Mouse (Mus musculus): Measurements from ENCODE around the gene Pold4. TPM values are rescaled to one million over a fixed set of nuclear protein-coding genes. Genes with fewer than 3 reads are reported as not detected.
A peak's percentile ranks its signal among the peaks of the same experiment; 100 is the strongest.

The Pold4 gene
- total and polyA plus RNA-seq, 2 experiments, result 27.2 to 60.4 TPM

DNA sequence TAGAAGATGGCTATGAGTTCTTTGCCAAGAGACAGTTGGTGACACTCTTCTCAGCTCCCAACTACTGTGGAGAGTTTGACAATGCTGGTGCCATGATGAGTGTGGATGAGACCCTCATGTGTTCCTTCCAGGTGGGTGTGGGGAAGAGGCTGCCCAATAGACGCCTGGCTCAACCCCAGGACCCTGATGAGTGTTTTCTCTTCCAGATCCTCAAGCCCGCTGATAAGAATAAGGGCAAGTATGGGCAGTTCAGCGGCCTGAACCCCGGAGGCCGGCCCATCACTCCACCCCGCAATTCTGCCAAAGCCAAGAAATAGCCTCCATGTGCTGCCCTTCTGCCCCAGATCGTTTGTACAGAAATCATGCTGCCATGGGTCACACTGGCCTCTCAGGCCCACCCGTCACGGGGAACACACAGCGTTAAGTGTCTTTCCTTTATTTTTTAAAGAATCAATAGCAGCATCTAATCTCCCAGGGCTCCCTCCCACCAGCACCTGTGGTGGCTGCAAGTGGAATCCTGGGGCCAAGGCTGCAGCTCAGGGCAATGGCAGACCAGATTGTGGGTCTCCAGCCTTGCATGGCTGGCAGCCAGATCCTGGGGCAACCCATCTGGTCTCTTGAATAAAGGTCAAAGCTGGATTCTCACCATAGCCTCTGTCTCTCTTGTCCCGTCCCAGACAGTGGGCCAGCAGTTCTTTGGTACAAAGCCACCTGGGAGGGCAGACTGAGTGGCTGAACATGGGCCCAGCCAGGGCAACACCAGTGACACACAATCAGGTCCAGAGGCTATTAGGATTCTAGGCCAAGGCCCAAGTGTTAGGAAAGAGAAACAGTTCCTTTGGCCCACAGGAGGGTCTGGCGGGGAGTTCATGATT is 36.7 kb upstream of the Pold4 start:
- peak; percentile 94 for DNase-seq (ENCODE audit: extremely low read depth, low read depth, low spot score)
- 25% methylated on average over 12 of the region's 12 CpGs for WGBS
- Histone ChIP-seq H3K27me3 (ENCODE audit: control insufficient read depth, insufficient read depth, low read length) (no peaks in the 10 kb centered on the region), H3K4me3 (ENCODE audit: insufficient read depth, low read depth, low read length) (no peak overlapping the region), H3K4me1 (ENCODE audit: control insufficient read depth, insufficient read depth, low read length) (peaks cover 33% of the 10 kb centered on the region), H3K79me2 (ENCODE audit: control insufficient read depth, insufficient read depth, low read length) (peaks cover 14% of the 10 kb centered on the region), H3K9ac (ENCODE audit: low read depth, low read length) (no peak overlapping the region), H3K27ac (replicated peaks; ENCODE audit: insufficient read depth, low read depth, low read length) (peak overlapping the region; percentile 20), H3K36me3 (ENCODE audit: control insufficient read depth, insufficient read depth, low read length) (peaks cover 6% of the 10 kb centered on the region; the same call in 1 of the 2 replicates)
- TF ChIP-seq POLR2A (IDR thresholded peaks at IDR 0.05; ENCODE audit: extremely low read depth, insufficient read depth, low read length) (no peak), CTCF (IDR thresholded peaks at IDR 0.05; ENCODE audit: low read depth, low read length) (no peak)

DNA sequence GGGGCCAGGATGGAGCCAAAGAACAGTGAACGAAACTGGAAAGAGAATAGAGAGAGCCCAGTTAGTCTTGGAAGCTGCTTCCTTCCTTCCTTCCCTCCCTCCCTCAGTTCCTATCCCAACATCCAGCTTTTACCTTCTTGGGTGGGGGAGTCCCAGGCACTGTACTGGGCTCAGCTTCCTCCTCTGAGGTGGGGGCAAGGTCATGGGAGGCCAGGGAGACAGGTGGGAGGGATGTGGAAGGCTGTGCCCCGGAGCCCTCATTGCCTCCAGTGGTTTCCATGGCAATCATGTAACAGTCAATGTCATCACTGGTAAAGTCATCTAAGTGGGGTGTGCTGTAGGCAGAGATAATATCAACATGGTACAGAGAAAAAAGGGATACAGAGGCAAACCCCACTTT is 35.7 kb upstream of the Pold4 start:
- no peak overlapping the region for H3K9ac ChIP-seq (ENCODE audit: low read depth, low read length)
- DNase-seq (ENCODE audit: extremely low read depth, low read depth, low spot score), result no peak
- H3K4me3 ChIP-seq (ENCODE audit: insufficient read depth, low read depth, low read length), result no peak overlapping the region
- H3K27me3 ChIP-seq (ENCODE audit: control insufficient read depth, insufficient read depth, low read length), result no peaks in the 10 kb centered on the region
- H3K4me1 ChIP-seq (ENCODE audit: control insufficient read depth, insufficient read depth, low read length), result peaks cover 37% of the 10 kb centered on the region
- TF ChIP-seq POLR2A (IDR thresholded peaks at IDR 0.05; ENCODE audit: extremely low read depth, insufficient read depth, low read length), result no peak
- no peak for TF ChIP-seq CTCF (IDR thresholded peaks at IDR 0.05; ENCODE audit: low read depth, low read length)
- 53% methylated on average over 2 of the region's 2 CpGs for WGBS
- peaks cover 14% of the 10 kb centered on the region for H3K79me2 ChIP-seq (ENCODE audit: control insufficient read depth, insufficient read depth, low read length)
- peaks cover 6% of the 10 kb centered on the region; the same call in 1 of the 2 replicates for H3K36me3 ChIP-seq (ENCODE audit: control insufficient read depth, insufficient read depth, low read length)
- no peak overlapping the region for H3K27ac ChIP-seq (replicated peaks; ENCODE audit: insufficient read depth, low read depth, low read length)

DNA sequence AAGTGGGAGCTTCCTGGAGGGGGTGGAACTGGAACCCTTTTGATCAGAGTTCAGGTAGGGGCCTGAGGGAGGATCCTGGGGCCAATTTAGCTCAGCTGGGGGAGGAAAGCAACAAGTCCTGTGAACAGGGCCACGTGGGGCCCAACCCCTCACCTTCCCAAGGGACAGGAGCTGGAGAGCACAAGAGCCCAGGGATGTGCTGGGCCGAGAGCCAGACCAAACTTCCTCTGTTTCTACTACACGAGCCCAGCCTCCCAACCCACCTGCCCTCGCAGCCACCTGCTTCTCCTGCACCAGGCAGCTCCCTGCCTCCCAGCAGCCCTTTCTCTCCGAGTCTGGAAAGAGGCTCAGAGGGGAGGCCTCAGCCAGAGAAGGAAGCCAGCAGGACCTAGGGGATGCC is 35.2 kb upstream of the Pold4 start:
- no peak overlapping the region for H3K9ac ChIP-seq (ENCODE audit: low read depth, low read length)

DNA sequence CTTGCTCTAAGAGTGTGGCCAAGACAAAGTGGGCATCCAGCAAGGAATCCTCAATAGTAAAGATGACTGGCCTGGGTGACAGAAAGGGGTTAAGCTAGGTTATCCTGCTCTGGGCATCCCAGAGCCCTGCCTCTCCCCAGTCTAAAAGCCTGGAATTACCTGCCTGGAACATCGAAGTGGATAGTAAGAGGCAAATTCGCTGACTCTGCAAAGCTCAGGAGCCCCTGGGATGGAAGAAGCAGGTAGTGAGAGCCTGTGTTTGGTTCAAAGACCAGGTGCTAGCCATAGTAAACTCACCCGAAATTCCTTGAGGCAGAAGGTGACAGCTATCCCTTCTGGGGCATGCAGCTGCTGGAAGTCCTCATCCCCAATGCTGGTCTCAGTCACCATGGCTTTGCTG is 34.5 kb upstream of the Pold4 start:
- Histone ChIP-seq H3K4me3 (ENCODE audit: insufficient read depth, low read depth, low read length) (no peak overlapping the region), H3K36me3 (ENCODE audit: control insufficient read depth, insufficient read depth, low read length) (peaks cover 6% of the 10 kb centered on the region; the same call in 1 of the 2 replicates), H3K27ac (replicated peaks; ENCODE audit: insufficient read depth, low read depth, low read length) (no peak overlapping the region), H3K27me3 (ENCODE audit: control insufficient read depth, insufficient read depth, low read length) (no peaks in the 10 kb centered on the region), H3K79me2 (ENCODE audit: control insufficient read depth, insufficient read depth, low read length) (peaks cover 12% of the 10 kb centered on the region), H3K4me1 (ENCODE audit: control insufficient read depth, insufficient read depth, low read length) (peaks cover 41% of the 10 kb centered on the region), H3K9ac (ENCODE audit: low read depth, low read length) (no peak overlapping the region)
- TF ChIP-seq POLR2A (IDR thresholded peaks at IDR 0.05; ENCODE audit: extremely low read depth, insufficient read depth, low read length), result no peak
- no peak for TF ChIP-seq CTCF (IDR thresholded peaks at IDR 0.05; ENCODE audit: low read depth, low read length)
- WGBS, result 76% methylated on average over 3 of the region's 3 CpGs
- no peak for DNase-seq (ENCODE audit: extremely low read depth, low read depth, low spot score)

More for the DNA sequence above, 35.2 kb upstream of the Pold4 start:
- Histone ChIP-seq H3K36me3 (ENCODE audit: control insufficient read depth, insufficient read depth, low read length) (peaks cover 6% of the 10 kb centered on the region; the same call in 1 of the 2 replicates), H3K27me3 (ENCODE audit: control insufficient read depth, insufficient read depth, low read length) (no peaks in the 10 kb centered on the region), H3K27ac (replicated peaks; ENCODE audit: insufficient read depth, low read depth, low read length) (no peak overlapping the region), H3K4me1 (ENCODE audit: control insufficient read depth, insufficient read depth, low read length) (peaks cover 39% of the 10 kb centered on the region), H3K4me3 (ENCODE audit: insufficient read depth, low read depth, low read length) (no peak overlapping the region), H3K79me2 (ENCODE audit: control insufficient read depth, insufficient read depth, low read length) (peaks cover 14% of the 10 kb centered on the region)
- WGBS, result 35% methylated on average over 5 of the region's 5 CpGs
- DNase-seq (ENCODE audit: extremely low read depth, low read depth, low spot score), result no peak
- TF ChIP-seq CTCF (IDR thresholded peaks at IDR 0.05; ENCODE audit: low read depth, low read length) (no peak), POLR2A (IDR thresholded peaks at IDR 0.05; ENCODE audit: extremely low read depth, insufficient read depth, low read length) (no peak)

DNA sequence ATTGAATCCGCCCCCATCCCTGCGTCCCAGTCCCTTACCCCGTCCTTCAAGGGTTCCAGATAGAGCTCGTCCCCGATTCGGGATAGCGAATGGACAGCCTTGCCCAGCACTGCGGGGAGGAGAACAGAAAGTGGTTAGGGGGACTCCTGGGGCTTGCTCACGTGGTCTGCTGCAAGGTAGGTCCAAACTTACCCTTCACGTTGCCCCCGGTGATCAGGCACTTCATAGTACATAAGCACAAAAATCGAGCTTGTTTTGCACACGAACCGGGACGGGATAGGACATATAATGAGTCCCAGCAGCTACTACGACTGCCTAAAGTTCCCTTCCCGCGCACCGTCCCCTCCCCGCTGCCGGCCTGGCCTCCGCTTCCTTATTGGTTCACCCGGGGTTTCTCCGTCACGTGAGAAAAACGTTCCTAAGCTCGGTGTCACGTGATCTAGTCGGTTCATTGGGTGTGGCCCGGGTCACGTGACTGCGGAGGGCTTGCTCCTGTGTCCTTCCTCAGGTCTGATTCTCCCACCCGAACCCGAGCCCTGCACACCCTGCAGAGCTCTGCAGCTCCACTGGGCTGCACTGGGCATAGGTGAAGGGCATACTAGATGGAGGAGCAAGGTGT is 30.3 kb upstream of the Pold4 start, which contains the start of gene Rad9a:
Gene Rad9a (minus strand): TSS at position 372 of the 619 bp plus-strand sequence.
- Histone ChIP-seq H3K79me2 (ENCODE audit: control insufficient read depth, insufficient read depth, low read length) (no peaks in the 10 kb centered on the region), H3K4me3 (ENCODE audit: insufficient read depth, low read depth, low read length) (peak within 1 kb of the TSS; percentile 78), H3K9ac (ENCODE audit: low read depth, low read length) (peak within 1 kb of the TSS; percentile 79), H3K27ac (replicated peaks; ENCODE audit: insufficient read depth, low read depth, low read length) (peak within 1 kb of the TSS; percentile 8; the same call in 1 of the 2 replicates), H3K36me3 (ENCODE audit: control insufficient read depth, insufficient read depth, low read length) (no peaks in the 10 kb centered on the region), H3K4me1 (ENCODE audit: control insufficient read depth, insufficient read depth, low read length) (peaks cover 14% of the 10 kb centered on the region), H3K27me3 (ENCODE audit: control insufficient read depth, insufficient read depth, low read length) (no peaks in the 10 kb centered on the region)
- WGBS, result under 1% methylated on average over 34 of the region's 34 CpGs
- TF ChIP-seq POLR2A (IDR thresholded peaks at IDR 0.05; ENCODE audit: extremely low read depth, insufficient read depth, low read length) (0 out of 2 replicates have a peak, but pooled peaks have one; percentile 32), CTCF (IDR thresholded peaks at IDR 0.05; ENCODE audit: low read depth, low read length) (no peak)
- peak; percentile 86 for DNase-seq (ENCODE audit: extremely low read depth, low read depth, low spot score)

All from liver, adult 2 months (tissue).